Mouse (Mus musculus) liver, embryonic 13.5 days (tissue): ENCODE data around the gene Tsku. TPM values are rescaled to one million over a fixed set of nuclear protein-coding genes. Genes with fewer than 3 reads are reported as not detected.

Experiments
- ATAC-seq: fragments of 200-750 bp; cut with Nextera tagmentation; 2 replicates; pipeline ENCODE4 v1.8.0; 2017; ENCODE audit warnings: low read depth, mild to moderate bottlenecking, moderate number of reproducible peaks, moderate library complexity
- DNase-seq: peaks from one replicate; pipeline ENCODE4 v3.0.0; 2022
- H3K27ac ChIP-seq: fragments of 300-500 bp; sonication (generic); 2 replicates; pipeline ENCODE4 v1.5.1; 2015; ENCODE audit warnings: moderate library complexity, mild to moderate bottlenecking, inconsistent platforms
- H3K27me3 ChIP-seq: fragments of 300-500 bp; sonication (generic); 2 replicates; pipeline ENCODE4 v1.6.1; 2015; ENCODE audit warnings: mild to moderate bottlenecking, inconsistent platforms
- H3K36me3 ChIP-seq: fragments of 300-500 bp; sonication (generic); 2 replicates; pipeline ENCODE4 v1.6.1; 2015; ENCODE audit warnings: mild to moderate bottlenecking, inconsistent platforms
- H3K4me1 ChIP-seq: fragments of 300-500 bp; sonication (generic); replicated peaks from 2 replicates; pipeline ENCODE4 v1.6.1; 2015; ENCODE audit warnings: inconsistent platforms
- H3K4me2 ChIP-seq: fragments of 300-500 bp; sonication (generic); 2 replicates; pipeline ENCODE4 v1.6.1; 2015; ENCODE audit warnings: inconsistent platforms, mild to moderate bottlenecking, moderate library complexity
- H3K4me3 ChIP-seq: fragments of 300-500 bp; sonication (generic); replicated peaks from 2 replicates; pipeline ENCODE4 v1.5.1; 2015; ENCODE audit warnings: mild to moderate bottlenecking, inconsistent platforms
- H3K9ac ChIP-seq: fragments of 300-500 bp; sonication (generic); 2 replicates; pipeline ENCODE4 v1.6.1; 2015; ENCODE audit warnings: mild to moderate bottlenecking, inconsistent platforms
- H3K9me3 ChIP-seq: fragments of 300-500 bp; sonication (generic); replicated peaks from 2 replicates; pipeline ENCODE4 v1.6.1; 2016; ENCODE audit warnings: inconsistent platforms
- WGBS: fragments of 180-500 bp; shearing (Covaris S2); methylation state at CpG from one replicate; pipeline ENCODE4 v1.1.7; 2015; ENCODE audit not compliant: insufficient replicate concordance; 5-methylcytosine and 5-hydroxymethylcytosine counted together
- polyA plus RNA-seq: library from polyadenylated mRNA; unstranded; fragments of >200 nt; fragmentation: Nextera tagmentation; extraction: Ambion mirVana; gene quantifications from 2 replicates; pipeline ENCODE4 v1.2.1, GENCODE M21; 2015

Tsku gene
- polyA plus RNA-seq, 1 experiment from 2014 or later, result 1.1 TPM

DNA sequence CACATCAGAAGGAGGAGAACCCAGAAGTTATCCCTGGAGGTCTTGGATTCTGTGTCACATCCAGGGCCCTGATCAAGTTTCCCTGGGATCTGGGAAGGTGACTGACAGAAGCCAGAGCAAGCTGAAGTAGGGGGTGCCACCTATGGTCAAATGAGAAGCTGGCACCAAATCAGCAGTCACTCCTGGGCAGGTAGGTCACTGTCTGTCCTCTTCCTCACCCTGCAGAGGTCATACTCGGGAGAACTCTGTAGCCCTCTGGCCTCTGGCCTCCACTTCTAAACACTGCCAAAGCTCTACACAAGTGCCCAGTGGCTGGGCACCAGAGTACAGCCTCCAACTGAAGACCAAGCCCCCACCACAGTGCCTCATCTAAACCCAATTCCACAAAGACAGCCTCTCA lies 3.1 kb downstream of the Tsku start:
- ATAC-seq (no peak), DNase-seq (no peak)
- Histone ChIP-seq H3K36me3 (no peaks in the 10 kb centered on the region), H3K9me3 (no peaks in the 10 kb centered on the region), H3K4me3 (no peak overlapping the region), H3K4me1 (peaks cover 40% of the 10 kb centered on the region), H3K27ac (no peak overlapping the region), H3K4me2 (no peak overlapping the region), H3K27me3 (peaks cover 65% of the 10 kb centered on the region), H3K9ac (no peak overlapping the region)
- 54% methylated on average over 1 of the region's 1 CpGs for WGBS

DNA sequence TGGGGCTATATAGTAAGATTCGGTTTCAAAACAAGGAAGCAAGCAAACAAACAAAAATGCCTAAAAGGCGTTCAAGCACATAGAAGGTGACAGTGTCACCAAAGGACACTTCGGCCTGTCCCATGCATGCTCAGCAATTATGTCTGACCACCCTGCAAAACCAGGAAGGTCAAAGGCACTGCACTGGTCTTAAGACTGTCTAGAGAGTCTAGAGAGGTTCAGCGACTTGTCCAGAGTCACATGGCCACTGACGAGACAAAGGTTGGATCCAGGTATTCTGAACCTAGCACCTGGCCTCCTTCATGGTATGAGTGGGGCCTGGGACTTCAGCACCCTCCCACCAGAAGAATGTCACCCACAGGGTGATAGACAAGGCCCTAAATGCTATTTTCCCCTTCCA lies 3.8 kb downstream of the Tsku start:
- Histone ChIP-seq H3K27me3 (peaks cover 58% of the 10 kb centered on the region), H3K27ac (no peak overlapping the region), H3K4me3 (no peak overlapping the region), H3K4me2 (no peak overlapping the region), H3K36me3 (peaks cover 1% of the 10 kb centered on the region), H3K4me1 (peaks cover 40% of the 10 kb centered on the region), H3K9me3 (no peaks in the 10 kb centered on the region), H3K9ac (no peak overlapping the region)
- DNase-seq (no peak), ATAC-seq (no peak)
- 53% methylated on average over 5 of the region's 5 CpGs for WGBS

DNA sequence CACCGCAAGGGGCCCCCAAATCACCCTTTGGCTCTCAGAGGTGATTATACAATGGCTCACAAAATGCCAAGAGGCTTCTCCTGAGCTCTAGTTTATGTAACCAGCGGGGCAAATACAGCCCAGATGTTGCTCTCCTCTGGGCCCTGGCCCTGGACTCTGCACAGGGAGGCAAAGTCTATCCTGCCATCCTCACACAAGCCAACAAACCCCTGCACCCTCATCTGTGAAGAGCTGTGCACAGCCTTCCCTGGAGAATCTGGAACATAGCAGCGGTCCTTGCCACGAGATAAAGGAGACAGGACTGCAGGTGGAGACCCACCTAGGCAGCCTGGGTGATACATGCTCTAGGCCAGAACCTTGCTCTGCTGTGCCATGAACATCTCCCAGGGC lies 6.2 kb downstream of the Tsku start:
- Histone ChIP-seq H3K9ac (no peak overlapping the region), H3K36me3 (peaks cover 10% of the 10 kb centered on the region), H3K4me2 (no peak overlapping the region), H3K27me3 (peaks cover 34% of the 10 kb centered on the region), H3K4me1 (peaks cover 26% of the 10 kb centered on the region), H3K27ac (no peak overlapping the region), H3K9me3 (no peaks in the 10 kb centered on the region), H3K4me3 (no peak overlapping the region)
- ATAC-seq, result peak; percentile 53
- no peak for DNase-seq
- 53% methylated on average over 4 of the region's 4 CpGs for WGBS

DNA sequence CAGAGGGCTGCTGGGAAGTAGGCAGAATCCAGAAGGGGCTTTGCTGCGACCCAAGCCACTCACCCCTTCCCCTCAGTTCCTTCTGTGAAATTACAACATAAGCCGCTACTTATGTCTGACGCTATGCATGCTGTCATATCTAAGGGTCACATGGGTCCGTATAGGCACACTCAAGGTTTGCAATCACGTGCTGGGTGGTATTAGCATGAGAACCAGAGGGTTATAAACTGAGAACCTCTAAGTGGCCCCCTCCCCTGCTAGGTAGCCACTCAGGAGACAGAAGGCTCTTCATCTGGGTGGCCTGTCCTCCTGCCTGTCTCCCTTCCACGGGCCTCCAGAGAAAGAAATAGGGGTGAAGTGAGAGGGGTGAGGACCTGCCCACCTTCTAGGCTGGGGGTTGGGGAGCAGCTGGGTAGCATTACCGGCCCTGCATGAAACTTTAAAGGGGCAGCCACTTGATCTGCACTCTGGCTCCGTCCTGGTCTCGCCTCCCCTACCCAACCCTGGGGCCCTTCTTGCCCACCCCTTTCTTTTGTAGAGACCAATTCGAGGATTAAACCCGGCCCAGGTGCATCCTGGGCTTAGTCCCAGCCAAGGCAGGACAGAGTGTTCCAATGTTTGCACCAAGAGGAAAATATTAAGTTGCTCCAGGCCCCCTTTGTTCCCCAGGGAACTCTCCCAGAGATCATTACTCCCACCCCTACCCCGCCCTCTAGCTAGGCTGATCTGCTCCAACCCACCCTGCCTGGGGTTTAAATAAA lies 6.8 kb downstream of the Tsku start:
- no peak overlapping the region for H3K4me3 ChIP-seq
- peaks cover 28% of the 10 kb centered on the region for H3K27me3 ChIP-seq
- no peaks in the 10 kb centered on the region for H3K9me3 ChIP-seq
- H3K4me2 ChIP-seq, result no peak overlapping the region
- peaks cover 20% of the 10 kb centered on the region for H3K4me1 ChIP-seq
- peaks cover 10% of the 10 kb centered on the region for H3K36me3 ChIP-seq
- DNase-seq (no peak), ATAC-seq (0 out of 2 replicates have a peak, but pooled peaks have one; percentile 4)
- 54% methylated on average over 12 of the region's 12 CpGs for WGBS
- no peak overlapping the region for H3K9ac ChIP-seq
- H3K27ac ChIP-seq, result no peak overlapping the region

DNA sequence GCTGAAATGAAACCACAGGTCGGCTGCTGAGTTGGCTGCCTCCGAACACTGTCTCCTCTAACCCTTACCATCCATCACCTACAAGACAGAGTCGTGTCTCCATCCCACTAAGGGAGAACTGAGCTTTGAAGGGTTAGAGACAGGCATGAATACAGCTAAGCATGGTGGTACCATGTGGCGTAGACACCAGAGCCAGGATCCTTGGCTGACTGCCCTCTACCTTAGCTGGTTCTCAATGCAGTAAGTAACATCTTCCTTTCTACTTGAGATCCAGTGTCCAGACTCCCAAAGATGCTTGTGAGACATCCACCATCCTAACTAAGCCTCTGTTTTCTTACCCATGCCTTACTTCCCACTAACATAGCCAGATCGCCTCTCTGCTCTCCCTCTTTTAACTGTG lies 7.5 kb downstream of the Tsku start:
- no peak for ATAC-seq
- Histone ChIP-seq H3K4me2 (no peak overlapping the region), H3K27ac (no peak overlapping the region), H3K9ac (no peak overlapping the region), H3K9me3 (no peaks in the 10 kb centered on the region), H3K36me3 (peaks cover 10% of the 10 kb centered on the region), H3K4me3 (no peak overlapping the region), H3K27me3 (peaks cover 21% of the 10 kb centered on the region), H3K4me1 (peaks cover 20% of the 10 kb centered on the region)
- WGBS, result 63% methylated on average over 5 of the region's 5 CpGs
- DNase-seq, result no peak

DNA sequence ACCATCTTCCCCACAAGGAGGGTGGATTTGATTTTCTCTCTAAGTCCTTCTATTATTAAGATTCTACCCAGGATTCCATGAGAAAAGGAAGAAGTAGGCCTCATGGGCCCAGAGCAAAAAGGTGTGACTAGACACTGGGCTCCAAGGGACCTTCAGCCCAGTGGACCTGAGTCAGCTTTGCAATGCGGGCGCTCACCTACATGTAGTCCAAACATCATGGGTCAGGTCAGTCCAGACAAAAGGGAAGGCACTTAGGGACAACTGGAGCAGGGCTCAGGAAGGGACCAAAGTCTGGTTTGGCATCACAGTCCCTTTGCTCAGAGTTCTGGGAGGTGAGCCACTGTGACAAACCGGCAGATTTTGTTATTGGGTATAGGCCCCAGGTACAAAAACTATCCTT lies 9.6 kb downstream of the Tsku start:
- Histone ChIP-seq H3K36me3 (peaks cover 10% of the 10 kb centered on the region), H3K27me3 (0 out of 2 replicates have a peak, but pooled peaks cover 10% of the 10 kb centered on the region), H3K4me3 (no peak overlapping the region), H3K4me2 (no peak overlapping the region), H3K4me1 (peaks cover 26% of the 10 kb centered on the region), H3K9ac (no peak overlapping the region), H3K9me3 (no peaks in the 10 kb centered on the region), H3K27ac (no peak overlapping the region)
- DNase-seq, result no peak
- WGBS, result 83% methylated on average over 3 of the region's 3 CpGs
- no peak for ATAC-seq

DNA sequence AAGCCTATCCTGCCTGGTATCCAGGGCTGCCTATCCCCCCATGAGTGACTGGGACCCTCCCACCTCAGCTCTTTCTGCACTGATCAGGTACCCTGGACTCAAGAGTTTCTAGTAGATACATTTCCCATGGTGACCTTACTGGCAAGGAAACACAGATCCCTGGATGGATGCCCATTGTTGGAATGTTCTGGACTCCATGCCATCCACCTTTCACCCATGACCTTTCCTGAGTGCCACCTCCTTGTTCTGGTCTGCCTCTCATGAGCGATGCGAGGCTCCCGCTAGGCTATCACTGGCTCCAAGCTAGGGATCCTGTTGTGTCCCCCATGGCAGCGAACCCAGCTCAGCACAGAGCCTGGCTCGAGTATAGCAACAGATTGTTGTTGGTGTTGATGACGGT lies 11.3 kb downstream of the Tsku start:
- H3K4me2 ChIP-seq, result no peak overlapping the region
- H3K9me3 ChIP-seq, result no peaks in the 10 kb centered on the region
- H3K36me3 ChIP-seq, result peaks cover 10% of the 10 kb centered on the region
- H3K9ac ChIP-seq, result no peak overlapping the region
- DNase-seq, result no peak
- H3K27ac ChIP-seq, result no peak overlapping the region
- peaks cover 14% of the 10 kb centered on the region for H3K4me1 ChIP-seq
- no peak for ATAC-seq
- H3K27me3 ChIP-seq, result peaks cover 21% of the 10 kb centered on the region; the same call in 1 of the 2 replicates
- 81% methylated on average over 6 of the region's 6 CpGs for whole genome bisulfite sequencing
- no peak overlapping the region for H3K4me3 ChIP-seq

DNA sequence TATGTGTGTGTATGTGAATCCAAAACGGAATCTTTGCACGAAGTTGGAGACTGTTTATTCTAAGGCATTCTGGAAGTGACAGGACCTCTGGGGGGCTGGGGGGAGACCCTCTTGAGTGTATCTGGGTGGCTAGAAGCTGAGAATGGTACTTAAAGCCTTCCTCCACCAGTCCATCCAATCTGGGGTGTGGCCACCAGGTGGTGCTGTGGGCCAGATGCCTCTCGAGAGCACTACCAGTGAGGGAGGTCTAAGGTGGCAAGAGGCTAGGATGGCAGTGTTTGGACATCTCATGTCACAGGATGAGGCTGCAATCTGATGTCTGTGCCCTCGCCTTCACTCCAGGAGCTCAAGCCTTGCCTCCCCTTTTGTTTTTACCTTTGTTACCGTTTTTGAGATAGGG lies 12.0 kb downstream of the Tsku start:
- Histone ChIP-seq H3K4me2 (no peak overlapping the region), H3K9me3 (no peaks in the 10 kb centered on the region), H3K36me3 (peaks cover 10% of the 10 kb centered on the region), H3K4me3 (no peak overlapping the region), H3K4me1 (peaks cover 6% of the 10 kb centered on the region), H3K27me3 (peaks cover 21% of the 10 kb centered on the region; the same call in 1 of the 2 replicates), H3K27ac (no peak overlapping the region), H3K9ac (no peak overlapping the region)
- ATAC-seq (peak; percentile 22; the same call in 1 of the 2 replicates), DNase-seq (peak; percentile 66)
- WGBS, result 8% methylated on average over 5 of the region's 5 CpGs

DNA sequence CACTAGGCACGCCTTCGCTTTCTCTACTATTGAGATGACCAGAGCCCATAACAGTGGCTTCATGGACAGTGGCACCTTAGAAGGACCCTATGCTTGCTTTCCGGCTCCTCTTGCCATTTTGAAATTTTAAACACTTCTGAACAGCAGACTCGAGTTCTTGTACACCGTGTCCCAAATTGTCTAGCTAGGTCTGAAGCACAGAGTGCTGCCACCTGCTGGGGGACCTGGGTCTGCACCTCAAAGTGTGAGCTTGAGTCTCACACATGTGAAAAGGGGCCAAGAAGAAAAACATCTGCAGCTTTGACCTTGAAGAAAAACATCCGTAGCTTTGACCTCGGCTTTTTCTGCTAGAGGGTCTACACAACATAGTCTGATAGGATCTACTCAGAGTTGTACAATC lies 13.1 kb downstream of the Tsku start:
- Histone ChIP-seq H3K4me3 (no peak overlapping the region), H3K4me2 (no peak overlapping the region), H3K9ac (no peak overlapping the region), H3K9me3 (no peaks in the 10 kb centered on the region), H3K4me1 (peaks cover 5% of the 10 kb centered on the region; the same call in 1 of the 2 replicates), H3K36me3 (peaks cover 10% of the 10 kb centered on the region), H3K27ac (no peak overlapping the region), H3K27me3 (peaks cover 21% of the 10 kb centered on the region; the same call in 1 of the 2 replicates)
- no peak for ATAC-seq
- 40% methylated on average over 7 of the region's 7 CpGs for WGBS
- DNase-seq, result peak; percentile 44

DNA sequence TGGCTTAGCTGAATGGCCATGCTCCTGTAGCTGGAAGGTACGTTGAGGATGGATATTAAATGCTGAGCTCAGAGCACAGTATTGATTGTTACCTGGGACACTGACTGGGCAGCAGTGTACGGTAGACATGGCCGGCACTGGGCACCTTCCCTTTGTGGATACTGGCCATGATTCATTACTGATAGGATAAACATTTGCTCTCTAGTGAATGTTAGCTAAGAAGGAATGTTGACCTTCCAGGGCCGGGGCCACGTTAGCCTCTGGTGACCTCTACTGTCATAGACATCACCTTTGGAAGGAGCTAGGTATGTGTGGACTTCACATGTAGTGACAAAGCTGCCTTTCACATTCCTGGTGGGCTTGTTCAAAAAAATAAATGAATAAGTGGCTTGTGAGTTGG lies 13.7 kb downstream of the Tsku start:
- no peaks in the 10 kb centered on the region for H3K9me3 ChIP-seq
- WGBS, result 61% methylated on average over 5 of the region's 5 CpGs
- peaks cover 24% of the 10 kb centered on the region for H3K27me3 ChIP-seq
- H3K4me3 ChIP-seq, result no peak overlapping the region
- no peak overlapping the region for H3K9ac ChIP-seq
- H3K4me1 ChIP-seq, result peaks cover 10% of the 10 kb centered on the region
- DNase-seq (no peak), ATAC-seq (0 out of 2 replicates have a peak, but pooled peaks have one; percentile 20)
- H3K36me3 ChIP-seq, result peaks cover 10% of the 10 kb centered on the region
- no peak overlapping the region for H3K4me2 ChIP-seq
- no peak overlapping the region for H3K27ac ChIP-seq

DNA sequence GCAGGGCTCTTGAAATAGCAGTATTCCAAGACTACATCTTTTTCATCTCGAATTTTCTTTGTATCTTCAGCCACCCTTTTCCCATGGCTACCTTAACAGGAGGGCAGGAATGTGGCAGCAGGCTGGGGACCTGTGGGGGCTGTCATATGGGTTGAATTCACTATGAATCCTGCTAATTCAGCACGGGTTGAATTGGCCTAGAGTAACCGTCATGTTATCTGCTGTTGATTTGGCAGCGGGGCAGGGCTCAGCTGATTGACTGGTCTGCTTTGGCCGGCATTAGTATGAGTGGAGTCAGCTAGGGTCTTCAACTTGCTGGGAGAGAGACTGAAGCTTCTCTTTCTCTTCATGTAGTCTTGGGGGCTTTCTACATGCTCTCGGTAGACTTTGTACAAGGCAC lies 16.1 kb downstream of the Tsku start:
- DNase-seq (no peak), ATAC-seq (no peak)
- H3K4me1 ChIP-seq, result peaks cover 33% of the 10 kb centered on the region
- H3K4me3 ChIP-seq, result no peak overlapping the region
- 44% methylated on average over 6 of the region's 6 CpGs for WGBS
- no peak overlapping the region for H3K27ac ChIP-seq
- H3K9me3 ChIP-seq, result no peaks in the 10 kb centered on the region
- no peak overlapping the region for H3K9ac ChIP-seq
- no peaks in the 10 kb centered on the region for H3K36me3 ChIP-seq
- H3K27me3 ChIP-seq, result peaks cover 25% of the 10 kb centered on the region
- H3K4me2 ChIP-seq, result no peak overlapping the region

DNA sequence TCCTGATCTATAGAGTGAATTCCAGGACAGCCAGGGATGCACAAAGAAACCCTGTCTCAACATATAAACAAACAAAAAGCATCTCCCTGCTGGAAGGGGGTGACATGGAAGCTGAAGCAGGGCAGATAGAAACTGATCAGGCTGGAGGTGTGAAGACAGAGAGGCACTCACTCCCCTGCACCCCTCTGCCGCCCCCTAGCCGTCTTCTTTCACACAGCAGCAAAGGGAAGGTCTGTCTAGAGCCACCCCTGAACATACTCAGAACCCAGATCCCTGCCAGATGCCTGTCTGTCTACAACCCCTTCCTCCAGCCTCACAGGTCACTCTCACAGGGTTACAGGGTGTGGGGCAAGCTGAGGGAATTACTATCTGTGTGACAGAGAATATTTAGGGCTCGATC lies 16.8 kb downstream of the Tsku start:
- DNase-seq (peak; percentile 56), ATAC-seq (peak; percentile 43; the same call in 1 of the 2 replicates)
- 22% methylated on average over 3 of the region's 3 CpGs for WGBS
- H3K9me3 ChIP-seq, result no peaks in the 10 kb centered on the region
- no peak overlapping the region for H3K4me3 ChIP-seq
- no peaks in the 10 kb centered on the region for H3K36me3 ChIP-seq
- no peak overlapping the region for H3K9ac ChIP-seq
- peaks cover 25% of the 10 kb centered on the region for H3K27me3 ChIP-seq
- no peak overlapping the region for H3K27ac ChIP-seq
- peaks cover 35% of the 10 kb centered on the region for H3K4me1 ChIP-seq
- no peak overlapping the region for H3K4me2 ChIP-seq
